Mouse (Mus musculus): Measurements from ENCODE around the gene Cyp2t4. TPM values are rescaled to one million over a fixed set of nuclear protein-coding genes. Genes with fewer than 3 reads are reported as not detected.

The Cyp2t4 gene
- polyA plus RNA-seq, 1 experiment from 2014 or later = 0.27 TPM

DNA sequence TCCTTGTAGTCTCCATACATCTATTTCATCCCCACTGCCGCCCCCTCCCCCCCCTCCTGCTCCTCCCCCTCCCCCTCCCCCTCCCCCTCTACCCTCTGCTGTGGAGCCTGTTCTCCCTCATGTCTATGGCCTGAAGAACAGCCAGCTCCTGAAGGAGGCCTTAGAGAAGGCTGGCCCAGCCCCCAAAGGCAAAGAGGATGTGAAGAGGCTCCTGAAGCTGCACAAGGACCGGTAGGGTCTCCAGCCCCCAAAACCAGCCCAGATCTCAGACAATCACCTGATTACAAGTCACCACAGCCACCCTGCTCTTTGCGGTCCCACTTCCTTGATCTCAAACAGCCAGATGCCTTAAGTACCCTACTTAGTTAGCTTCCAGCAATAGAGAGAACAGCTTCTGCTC, 43.6 kb downstream of the Cyp2t4 start:
- Histone ChIP-seq H3K4me1 (replicated peaks; ENCODE audit: control insufficient read depth, insufficient read depth, low read length) (peaks cover 9% of the 10 kb centered on the region; the same call in 1 of the 2 replicates), H3K4me3 (ENCODE audit: low read depth, low read length) (no peak overlapping the region), H3K4me2 (ENCODE audit: low read depth, low read length, severe bottlenecking) (no peak overlapping the region), H3K9me3 (ENCODE audit: control insufficient read depth, low read length) (no peaks in the 10 kb centered on the region), H3K36me3 (ENCODE audit: control insufficient read depth, insufficient read depth, low read length) (peaks cover 6% of the 10 kb centered on the region), H3K27ac (ENCODE audit: low read depth, low read length) (no peak overlapping the region), H3K9ac (ENCODE audit: low read length) (no peak overlapping the region), H3K27me3 (ENCODE audit: control insufficient read depth, insufficient read depth, low read length) (no peaks in the 10 kb centered on the region)
- ATAC-seq (replicated peaks; ENCODE audit: low FRiP score) = no peak
- no peak for DNase-seq (ENCODE audit: low spot score)
- WGBS = 83% methylated on average over 3 of the region's 3 CpGs

DNA sequence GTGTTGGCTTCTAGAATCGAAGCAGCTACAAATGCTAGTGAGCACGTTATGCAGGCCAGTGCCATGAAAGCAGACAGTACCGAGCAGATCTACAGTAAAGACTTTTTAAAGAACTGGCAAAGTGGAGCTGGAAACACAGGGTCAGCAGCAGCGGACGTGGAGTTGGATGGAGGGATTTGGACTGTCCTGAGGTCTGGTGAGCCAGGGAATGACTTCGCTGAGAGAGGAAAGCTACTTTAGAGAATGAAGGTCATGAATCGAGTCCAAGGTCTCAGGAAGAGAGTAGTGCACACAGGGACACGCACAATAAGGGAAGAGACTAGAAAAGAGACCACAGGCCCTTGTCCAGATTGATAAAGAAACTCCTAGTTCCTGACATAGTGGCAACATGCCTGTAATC, 44.1 kb downstream of the Cyp2t4 start:
- Histone ChIP-seq H3K4me2 (ENCODE audit: low read depth, low read length, severe bottlenecking) (no peak overlapping the region), H3K4me1 (replicated peaks; ENCODE audit: control insufficient read depth, insufficient read depth, low read length) (peaks cover 9% of the 10 kb centered on the region; the same call in 1 of the 2 replicates), H3K4me3 (ENCODE audit: low read depth, low read length) (no peak overlapping the region), H3K27ac (ENCODE audit: low read depth, low read length) (no peak overlapping the region), H3K36me3 (ENCODE audit: control insufficient read depth, insufficient read depth, low read length) (peaks cover 1% of the 10 kb centered on the region; the same call in 1 of the 2 replicates), H3K9ac (ENCODE audit: low read length) (no peak overlapping the region), H3K9me3 (ENCODE audit: control insufficient read depth, low read length) (no peaks in the 10 kb centered on the region), H3K27me3 (ENCODE audit: control insufficient read depth, insufficient read depth, low read length) (no peaks in the 10 kb centered on the region)
- DNase-seq (ENCODE audit: low spot score) (no peak), ATAC-seq (replicated peaks; ENCODE audit: low FRiP score) (no peak)
- 93% methylated on average over 8 of the region's 8 CpGs for WGBS

DNA sequence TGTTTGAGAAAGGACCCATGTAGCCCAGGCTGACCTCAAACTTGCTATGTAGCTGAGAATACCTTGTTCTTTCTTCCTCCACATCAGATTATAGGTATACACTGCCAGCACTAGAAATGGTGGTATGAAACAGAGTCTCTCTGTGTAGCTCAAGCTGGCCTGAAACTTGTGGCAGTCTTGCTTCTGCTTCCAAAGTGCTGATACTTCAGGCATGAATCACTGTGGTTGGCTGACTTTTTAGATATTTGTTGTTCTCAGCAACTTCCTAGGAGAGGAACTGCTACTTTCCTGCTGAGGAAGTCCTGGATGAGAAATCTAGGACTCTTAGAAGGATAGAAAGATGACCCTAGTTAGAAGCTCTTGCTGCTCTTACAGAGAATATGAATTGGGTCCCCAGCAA, 44.8 kb downstream of the Cyp2t4 start:
- Histone ChIP-seq H3K4me3 (ENCODE audit: low read depth, low read length) (no peak overlapping the region), H3K4me1 (replicated peaks; ENCODE audit: control insufficient read depth, insufficient read depth, low read length) (peaks cover 9% of the 10 kb centered on the region; the same call in 1 of the 2 replicates), H3K27me3 (ENCODE audit: control insufficient read depth, insufficient read depth, low read length) (no peaks in the 10 kb centered on the region), H3K4me2 (ENCODE audit: low read depth, low read length, severe bottlenecking) (no peak overlapping the region), H3K36me3 (ENCODE audit: control insufficient read depth, insufficient read depth, low read length) (peaks cover 1% of the 10 kb centered on the region; the same call in 1 of the 2 replicates), H3K9me3 (ENCODE audit: control insufficient read depth, low read length) (no peaks in the 10 kb centered on the region), H3K9ac (ENCODE audit: low read length) (no peak overlapping the region), H3K27ac (ENCODE audit: low read depth, low read length) (no peak overlapping the region)
- DNase-seq (ENCODE audit: low spot score) (no peak), ATAC-seq (replicated peaks; ENCODE audit: low FRiP score) (no peak)

DNA sequence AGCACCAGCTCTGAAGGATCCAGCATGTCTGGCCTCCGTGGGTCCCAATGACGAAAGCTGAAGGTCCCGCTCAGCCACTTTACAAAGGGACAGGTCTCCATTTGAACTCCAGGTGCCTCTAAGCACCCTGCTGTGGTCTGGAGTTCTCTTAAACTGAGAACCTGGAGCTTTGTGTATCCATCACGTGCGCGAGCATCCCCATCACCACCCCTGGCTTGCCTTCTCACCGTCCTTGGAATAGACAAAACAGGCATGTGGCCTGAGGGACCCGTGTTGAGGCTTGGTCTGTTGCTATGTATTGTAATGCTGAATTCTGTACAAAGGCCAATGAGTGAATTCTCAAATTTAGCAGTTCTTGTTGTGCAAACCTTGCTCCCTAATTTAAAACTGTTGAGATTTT, 45.3 kb downstream of the Cyp2t4 start:
- no peaks in the 10 kb centered on the region for H3K27me3 ChIP-seq (ENCODE audit: control insufficient read depth, insufficient read depth, low read length)
- H3K4me1 ChIP-seq (replicated peaks; ENCODE audit: control insufficient read depth, insufficient read depth, low read length) = peaks cover 7% of the 10 kb centered on the region; the same call in 1 of the 2 replicates
- no peaks in the 10 kb centered on the region for H3K9me3 ChIP-seq (ENCODE audit: control insufficient read depth, low read length)
- ATAC-seq (replicated peaks; ENCODE audit: low FRiP score) (no peak), DNase-seq (ENCODE audit: low spot score) (no peak)
- 94% methylated on average over 8 of the region's 8 CpGs for WGBS
- no peak overlapping the region for H3K9ac ChIP-seq (ENCODE audit: low read length)
- no peak overlapping the region for H3K27ac ChIP-seq (ENCODE audit: low read depth, low read length)
- 0 out of 2 replicates have a peak, but pooled peaks cover 2% of the 10 kb centered on the region for H3K36me3 ChIP-seq (ENCODE audit: control insufficient read depth, insufficient read depth, low read length)
- no peak overlapping the region for H3K4me2 ChIP-seq (ENCODE audit: low read depth, low read length, severe bottlenecking)
- H3K4me3 ChIP-seq (ENCODE audit: low read depth, low read length) = no peak overlapping the region

DNA sequence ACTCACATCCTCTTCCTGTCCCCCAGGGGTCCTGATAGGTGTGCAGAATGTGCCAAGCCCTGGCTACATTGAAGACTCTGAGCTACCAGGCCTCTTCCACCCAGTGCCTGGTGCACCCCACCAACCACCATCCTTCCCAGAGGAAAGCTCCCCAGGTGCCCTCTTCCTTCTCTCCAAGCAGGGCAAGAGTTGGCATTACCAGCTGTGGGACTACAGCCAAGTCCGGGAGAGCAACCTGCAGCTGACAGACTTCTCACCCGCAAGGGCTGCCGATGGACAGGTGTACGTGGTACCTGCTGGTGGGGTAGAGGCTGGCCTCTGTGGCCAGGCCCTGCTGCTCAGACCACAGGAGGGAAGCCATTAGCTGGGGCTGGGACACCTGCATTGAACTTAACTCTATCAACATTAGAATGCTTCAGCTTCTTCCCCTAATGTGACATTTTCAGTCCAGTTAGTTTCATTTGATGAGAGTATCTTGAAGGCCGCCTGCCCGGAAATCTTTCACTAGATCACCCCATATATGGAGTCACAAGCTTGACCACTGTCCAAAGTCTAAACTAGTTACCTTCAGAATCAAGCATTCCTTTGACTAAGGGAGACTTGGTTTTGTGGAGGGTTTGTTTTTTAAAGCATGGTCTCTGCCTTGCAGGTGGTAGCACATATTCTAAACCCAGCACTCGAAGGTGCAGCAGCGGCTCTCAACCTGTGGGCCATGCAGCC, 50.4 kb downstream of the Cyp2t4 start:
- Histone ChIP-seq H3K4me2 (ENCODE audit: low read depth, low read length, severe bottlenecking) (no peak overlapping the region), H3K9ac (ENCODE audit: low read length) (no peak overlapping the region), H3K4me3 (ENCODE audit: low read depth, low read length) (no peak overlapping the region), H3K4me1 (replicated peaks; ENCODE audit: control insufficient read depth, insufficient read depth, low read length) (no peaks in the 10 kb centered on the region), H3K9me3 (ENCODE audit: control insufficient read depth, low read length) (no peaks in the 10 kb centered on the region), H3K27me3 (ENCODE audit: control insufficient read depth, insufficient read depth, low read length) (no peaks in the 10 kb centered on the region), H3K27ac (ENCODE audit: low read depth, low read length) (no peak overlapping the region), H3K36me3 (ENCODE audit: control insufficient read depth, insufficient read depth, low read length) (peaks cover 2% of the 10 kb centered on the region; the same call in 1 of the 2 replicates)
- no peak for DNase-seq (ENCODE audit: low spot score)
- no peak for ATAC-seq (replicated peaks; ENCODE audit: low FRiP score)
- WGBS = 94% methylated on average over 8 of the region's 8 CpGs

MicroRNA genes within 50 kb of the gene (microRNA counts, 519-probe panel; counts per million panel counts)
- microRNA mmu-miR-1191 = 31.2 counts per million

Small RNA genes lying within 50 kb of the gene (microRNA-seq; reads per million reads assigned to microRNA genes)
- 2.5 reads per million for gene Mir1191 (ENCODE audit: insufficient number of aligned reads)
- gene Mir3101 (ENCODE audit: insufficient number of aligned reads) = not detected

Other genes starting within 250 kb of the Cyp2t4 start
- gene Cyp2a22, start 214.3 kb upstream of the Cyp2t4 start, polyA plus RNA-seq (2014; fragmentation: Nextera tagmentation; extraction: Ambion mirVana) = not detected in 2 replicates
- not detected in 2 replicates for gene Cyp2a12, start 124.6 kb upstream of the Cyp2t4 start, polyA plus RNA-seq (2014; fragmentation: Nextera tagmentation; extraction: Ambion mirVana)
- gene Cyp2f2, start 33.8 kb upstream of the Cyp2t4 start, polyA plus RNA-seq (2014; fragmentation: Nextera tagmentation; extraction: Ambion mirVana) = not detected in 2 replicates
- gene Egln2, start 13.1 kb downstream of the Cyp2t4 start, polyA plus RNA-seq (2014; fragmentation: Nextera tagmentation; extraction: Ambion mirVana) = 60.7 and 70.2 TPM in 2 replicates
- gene Rab4b, start 25.2 kb downstream of the Cyp2t4 start, polyA plus RNA-seq (2014; fragmentation: Nextera tagmentation; extraction: Ambion mirVana) = 52.3 and 52.5 TPM in 2 replicates
- 0.98 TPM in 1 of 2 replicates, not detected in the other for gene Gm21983, start 27.4 kb downstream of the Cyp2t4 start, polyA plus RNA-seq (2014; fragmentation: Nextera tagmentation; extraction: Ambion mirVana)
- 1.6 and 2.4 TPM in 2 replicates for gene Mia, start 27.4 kb downstream of the Cyp2t4 start, polyA plus RNA-seq (2014; fragmentation: Nextera tagmentation; extraction: Ambion mirVana)
- 4.5 and 5.3 TPM in 2 replicates for gene BC024978, start 42.1 kb downstream of the Cyp2t4 start, polyA plus RNA-seq (2014; fragmentation: Nextera tagmentation; extraction: Ambion mirVana)
- gene Snrpa, start 42.6 kb downstream of the Cyp2t4 start, polyA plus RNA-seq (2014; fragmentation: Nextera tagmentation; extraction: Ambion mirVana) = 369 and 390 TPM in 2 replicates
- 6.6 and 8.1 TPM in 2 replicates for gene Itpkc, start 74.9 kb downstream of the Cyp2t4 start, polyA plus RNA-seq (2014; fragmentation: Nextera tagmentation; extraction: Ambion mirVana)
- 15.1 and 18.1 TPM in 2 replicates for gene Coq8b, start 79.3 kb downstream of the Cyp2t4 start, polyA plus RNA-seq (2014; fragmentation: Nextera tagmentation; extraction: Ambion mirVana)
- 19.1 and 20.1 TPM in 2 replicates for gene Numbl, start 104.7 kb downstream of the Cyp2t4 start, polyA plus RNA-seq (2014; fragmentation: Nextera tagmentation; extraction: Ambion mirVana)
- gene Ltbp4, start 184.0 kb downstream of the Cyp2t4 start, polyA plus RNA-seq (2014; fragmentation: Nextera tagmentation; extraction: Ambion mirVana) = 11.9 and 13.0 TPM in 2 replicates
- gene Shkbp1, start 202.3 kb downstream of the Cyp2t4 start, polyA plus RNA-seq (2014; fragmentation: Nextera tagmentation; extraction: Ambion mirVana) = 64.3 and 67.6 TPM in 2 replicates
- gene Gm20479, start 203.7 kb downstream of the Cyp2t4 start, polyA plus RNA-seq (2014; fragmentation: Nextera tagmentation; extraction: Ambion mirVana) = not detected in 2 replicates